Mouse (Mus musculus) C2C12 (cell line): Measurements from ENCODE around the gene Nap1l4. TPM values are rescaled to one million over a fixed set of nuclear protein-coding genes. Genes with fewer than 3 reads are reported as not detected.
A peak's percentile ranks its signal among the peaks of the same experiment; 100 is the strongest.

Source experiments
- H3K27me3 ChIP-seq: one replicate; pipeline ENCODE4 v1.6.1; 2011; ENCODE audit not compliant: control insufficient read depth, insufficient read depth, insufficient read length
- H3K36me3 ChIP-seq: one replicate; pipeline ENCODE4 v1.6.1; 2011; ENCODE audit not compliant: control insufficient read depth, insufficient read depth
- H3K4me3 ChIP-seq: one replicate; pipeline ENCODE4 v1.5.1; 2011; ENCODE audit warnings: mild to moderate bottlenecking, control low read depth; ENCODE audit not compliant: poor library complexity, insufficient read depth, severe bottlenecking
- H3K79me2 ChIP-seq: one replicate; pipeline ENCODE4 v1.6.1; 2011; ENCODE audit not compliant: control insufficient read depth, insufficient read depth
- H3K79me3 ChIP-seq: one replicate; pipeline ENCODE4 v1.6.1; 2011; ENCODE audit warnings: low read depth, control low read depth
- H3ac ChIP-seq: one replicate; pipeline ENCODE3; 2011; ENCODE audit warnings: low read depth; ENCODE audit not compliant: control insufficient read depth, insufficient read length
- CEBPB ChIP-seq: IDR thresholded peaks from one replicate; pipeline ENCODE4 v1.6.1; 2011; ENCODE audit warnings: low read depth, mild to moderate bottlenecking, control low read depth, moderate library complexity
- CTCF ChIP-seq: IDR thresholded peaks from one replicate; pipeline ENCODE4 v1.5.1; 2011; ENCODE audit not compliant: control insufficient read depth, insufficient read depth, insufficient read length
- FOSL1 ChIP-seq: IDR thresholded peaks from one replicate; pipeline ENCODE4 v1.8.0; 2011; ENCODE audit warnings: mild to moderate bottlenecking, low read length; ENCODE audit not compliant: poor library complexity, insufficient read depth, severe bottlenecking
- MAX ChIP-seq: IDR thresholded peaks from one replicate; pipeline ENCODE4 v1.6.1; 2011; ENCODE audit warnings: mild to moderate bottlenecking, control low read depth
- MYOD1 ChIP-seq: IDR thresholded peaks from one replicate; pipeline ENCODE4 v1.6.1; 2011; ENCODE audit warnings: low read depth; ENCODE audit not compliant: control insufficient read depth, insufficient read length
- MYOG ChIP-seq: IDR thresholded peaks from one replicate; pipeline ENCODE4 v1.6.1; 2011; ENCODE audit not compliant: control insufficient read depth, insufficient read length; ENCODE audit errors: extremely low read depth
- USF1 ChIP-seq: IDR thresholded peaks from one replicate; pipeline ENCODE4 v1.6.1; 2011; ENCODE audit warnings: low read depth, mild to moderate bottlenecking, control low read depth, moderate library complexity
- polyA plus RNA-seq: library from polyadenylated mRNA; unstranded; fragments of >200 nt; fragmentation: generic; extraction: Trizol; gene quantifications from one replicate; pipeline ENCODE4 v1.2.1, GENCODE M21; 2012; ENCODE audit warnings: missing spikeins

Gene Nap1l4
- polyA plus RNA-seq, 1 experiment, result 112 TPM

DNA sequence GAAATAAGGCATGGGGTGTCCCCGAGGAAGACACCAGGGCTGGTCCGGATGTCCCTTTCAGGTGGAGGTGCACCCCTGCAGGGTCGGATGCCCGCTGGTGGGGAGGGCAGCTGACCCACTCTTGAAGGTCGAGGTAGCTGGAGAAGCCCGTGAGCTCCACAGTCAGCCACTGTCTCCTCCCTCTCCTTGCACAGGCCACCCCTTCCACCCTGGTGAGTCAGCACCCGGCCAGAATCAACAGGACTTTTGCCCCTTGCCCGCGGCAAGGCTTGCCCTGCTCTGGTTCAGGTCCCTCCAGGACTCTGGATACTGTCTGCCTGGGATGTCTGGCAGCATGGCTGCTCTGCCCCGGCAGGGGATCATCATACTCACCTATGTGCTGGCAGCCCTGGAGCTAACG is 73.0 kb downstream of the Nap1l4 start:
- H3ac ChIP-seq, result no peak overlapping the region
- no peaks in the 10 kb centered on the region for H3K36me3 ChIP-seq
- no peak overlapping the region for H3K4me3 ChIP-seq
- peaks cover 5% of the 10 kb centered on the region for H3K27me3 ChIP-seq
- TF ChIP-seq MYOG (no peak), USF1 (no peak), CTCF (no peak), MYOD1 (no peak), FOSL1 (no peak), CEBPB (no peak), MAX (no peak)
- no peaks in the 10 kb centered on the region for H3K79me2 ChIP-seq
- H3K79me3 ChIP-seq, result no peaks in the 10 kb centered on the region

DNA sequence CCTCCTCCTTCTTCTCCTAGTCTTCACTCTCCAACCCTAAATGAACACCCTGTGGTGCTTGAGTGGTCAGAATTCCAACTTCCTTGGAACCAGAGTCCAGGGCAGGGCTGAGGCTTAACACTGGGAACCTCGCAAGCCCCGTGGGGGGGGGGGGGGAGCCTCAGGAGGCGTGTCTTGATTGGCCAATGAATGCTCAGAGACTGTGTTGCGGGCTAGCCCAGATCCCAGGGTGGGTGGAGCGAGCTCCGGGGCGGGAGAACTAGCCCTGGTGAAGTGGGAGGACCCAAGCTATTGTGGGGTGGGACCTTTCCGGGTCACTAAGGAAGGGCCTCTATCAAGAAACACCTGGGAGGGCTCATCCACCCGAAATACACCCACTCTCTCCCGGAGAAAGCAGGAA is 74.1 kb downstream of the Nap1l4 start:
- Histone ChIP-seq H3K79me3 (no peaks in the 10 kb centered on the region), H3ac (no peak overlapping the region), H3K4me3 (no peak overlapping the region), H3K36me3 (no peaks in the 10 kb centered on the region), H3K27me3 (peaks cover 5% of the 10 kb centered on the region), H3K79me2 (no peaks in the 10 kb centered on the region)
- TF ChIP-seq MYOG (no peak), MYOD1 (no peak), MAX (no peak), CTCF (no peak), CEBPB (no peak), USF1 (no peak), FOSL1 (no peak)

DNA sequence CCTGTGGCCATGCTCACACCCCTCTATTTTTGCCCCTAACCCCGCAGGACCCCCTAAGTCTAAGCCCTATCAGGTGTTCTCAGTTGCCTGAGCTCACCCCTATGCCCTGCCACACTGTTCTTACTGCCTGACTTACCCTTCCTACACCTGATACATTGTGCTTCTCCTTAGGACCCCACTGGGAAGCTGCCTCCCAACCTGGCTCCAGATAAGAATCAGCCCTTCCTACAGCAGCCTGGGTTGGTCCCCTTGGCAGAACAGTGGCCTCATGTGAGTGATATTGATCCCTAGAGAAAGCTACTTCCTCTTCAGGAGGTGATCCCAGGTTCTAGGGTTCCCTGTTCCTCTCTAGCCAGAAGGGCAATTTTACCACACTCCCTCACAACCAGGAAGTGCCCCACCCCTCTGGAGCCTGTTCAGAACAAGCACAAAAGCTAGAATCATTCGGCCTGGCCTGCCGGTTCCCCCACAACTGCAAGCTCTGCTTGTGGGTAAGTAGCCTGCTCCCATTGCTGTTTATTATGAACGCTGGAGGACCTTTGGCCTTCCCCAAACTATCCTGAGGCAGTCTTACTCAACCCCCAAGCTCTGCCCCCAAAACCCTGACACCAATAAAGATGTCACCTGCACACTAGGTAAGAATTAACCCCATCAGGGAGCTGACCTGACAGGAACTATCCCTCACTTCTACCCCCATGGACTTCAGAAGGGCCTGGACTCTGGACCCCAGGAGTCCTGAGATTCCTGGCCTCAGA is 75.4 kb downstream of the Nap1l4 start, which contains the start of gene Slc22a18:
Gene Slc22a18, plus strand, starts transcription at position 390 of the 755 bp plus-strand sequence.
- TF ChIP-seq CTCF (no peak), FOSL1 (no peak), MYOG (no peak)
- Histone ChIP-seq H3K27me3 (peaks cover 1% of the 10 kb centered on the region), H3ac (no peak within 1 kb of the TSS), H3K79me2 (no peaks in the 10 kb centered on the region), H3K36me3 (no peaks in the 10 kb centered on the region), H3K79me3 (no peaks in the 10 kb centered on the region), H3K4me3 (no peak within 1 kb of the TSS)

DNA sequence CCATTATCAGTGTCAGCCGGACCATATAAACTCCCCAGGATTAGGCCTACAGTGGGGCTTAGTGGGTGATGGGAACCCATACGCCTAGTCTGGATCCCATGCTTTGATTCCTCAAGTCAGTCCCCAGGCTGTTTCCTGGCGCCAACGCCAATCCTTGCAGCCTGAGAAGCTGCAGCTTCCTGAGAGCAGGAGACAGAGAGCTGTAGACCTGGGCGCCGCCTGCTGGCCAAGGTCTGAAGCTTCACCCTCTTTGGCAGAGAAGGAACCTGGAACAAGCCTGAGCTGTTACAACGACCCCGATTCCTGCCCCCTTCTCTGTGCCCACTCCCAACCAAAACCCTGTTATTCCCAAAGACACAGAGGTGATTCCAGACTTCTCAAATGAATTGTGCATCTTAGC is 79.0 kb downstream of the Nap1l4 start:
- peaks cover 8% of the 10 kb centered on the region for H3K27me3 ChIP-seq
- H3ac ChIP-seq, result no peak overlapping the region
- no peak for TF ChIP-seq CEBPB
- TF ChIP-seq FOSL1, result no peak
- TF ChIP-seq CTCF, result peak; percentile 69
- no peak for TF ChIP-seq MAX
- TF ChIP-seq USF1, result no peak
- TF ChIP-seq MYOD1, result no peak
- no peak for TF ChIP-seq MYOG
- H3K79me3 ChIP-seq, result no peaks in the 10 kb centered on the region
- no peaks in the 10 kb centered on the region for H3K36me3 ChIP-seq
- no peaks in the 10 kb centered on the region for H3K79me2 ChIP-seq
- no peak overlapping the region for H3K4me3 ChIP-seq

DNA sequence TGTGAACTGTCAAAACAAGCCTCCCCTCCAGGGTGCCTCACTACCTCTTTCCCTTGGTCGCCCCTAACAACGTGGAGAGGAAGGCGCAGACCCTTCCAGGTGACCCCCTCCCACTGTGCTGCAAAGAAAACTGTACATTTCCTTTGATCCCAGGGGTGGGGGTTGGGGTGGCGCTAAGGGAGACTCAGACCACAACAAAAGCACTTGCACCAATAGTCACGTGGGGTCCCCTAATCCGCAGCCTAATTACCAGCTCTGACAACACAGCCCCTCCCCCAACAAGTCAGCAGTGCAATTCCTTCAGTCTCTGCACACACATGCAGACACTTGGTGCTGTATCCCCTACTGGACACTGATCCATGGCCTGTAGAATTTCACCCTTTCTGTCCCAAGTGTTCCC is 81.2 kb downstream of the Nap1l4 start:
- Histone ChIP-seq H3ac (no peak overlapping the region), H3K79me3 (no peaks in the 10 kb centered on the region), H3K36me3 (no peaks in the 10 kb centered on the region), H3K27me3 (peaks cover 8% of the 10 kb centered on the region), H3K79me2 (no peaks in the 10 kb centered on the region), H3K4me3 (no peak overlapping the region)
- no peak for TF ChIP-seq MYOG
- TF ChIP-seq MAX, result no peak
- TF ChIP-seq USF1, result no peak
- no peak for TF ChIP-seq CEBPB
- no peak for TF ChIP-seq FOSL1
- no peak for TF ChIP-seq CTCF
- TF ChIP-seq MYOD1, result no peak

DNA sequence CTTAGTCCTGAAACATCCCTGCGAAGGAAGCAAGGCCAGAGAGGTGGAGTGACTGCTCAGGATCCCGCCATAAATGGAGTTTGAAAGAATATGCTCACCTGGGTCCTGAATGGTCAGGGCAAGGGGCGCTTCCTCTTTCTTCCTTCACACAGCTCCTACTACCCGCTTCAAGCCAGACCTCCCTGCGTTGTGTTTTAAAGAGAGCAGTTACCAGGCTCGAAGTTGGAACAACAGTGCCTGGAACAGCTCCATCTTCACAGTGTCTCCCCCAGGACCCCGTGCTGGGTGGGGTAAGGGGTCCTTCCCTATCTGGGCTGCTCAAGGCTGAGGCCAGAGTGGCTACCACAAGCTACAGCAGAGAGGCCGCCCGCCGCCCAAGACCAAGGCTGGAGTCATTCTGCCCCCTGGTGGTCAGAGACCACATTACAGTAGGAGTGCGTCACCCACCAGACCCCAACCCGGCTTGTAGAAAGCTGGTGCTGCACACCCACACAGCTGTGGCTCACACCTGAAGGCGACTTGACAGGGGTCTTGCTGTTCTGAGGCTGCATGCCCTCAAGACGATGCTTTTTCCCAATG is 82.7 kb downstream of the Nap1l4 start:
- H3K27me3 ChIP-seq, result peaks cover 8% of the 10 kb centered on the region
- no peaks in the 10 kb centered on the region for H3K79me3 ChIP-seq
- H3ac ChIP-seq, result no peak overlapping the region
- H3K4me3 ChIP-seq, result no peak overlapping the region
- TF ChIP-seq CEBPB (no peak), USF1 (no peak), MAX (no peak), CTCF (peak; percentile 74), MYOG (no peak)
- H3K36me3 ChIP-seq, result no peaks in the 10 kb centered on the region
- no peaks in the 10 kb centered on the region for H3K79me2 ChIP-seq
